Mouse (Mus musculus) gastrocnemius, postnatal 14 days (tissue): ENCODE results near the gene Slco2a1. TPM values are rescaled to one million over a fixed set of nuclear protein-coding genes. Genes with fewer than 3 reads are reported as not detected.
A peak's percentile ranks its signal among the peaks of the same experiment; 100 is the strongest.

Experiments
- DNase-seq: peaks from one replicate; pipeline ENCODE4 v3.0.0; 2021; ENCODE audit warnings: mixed read lengths
- intact Hi-C: fragments of 180-260 bp; cut with DNase I; formaldehyde crosslinking; loops from one replicate; pipeline ENCODE4 v1.15.1; 2025; ENCODE audit warnings: low total_unique reads
- total RNA-seq, 2 experiments: library from RNA; stranded (reverse); gene quantifications; 2 replicates each; pipeline ENCODE4 v1.2.3; 2021

Slco2a1 gene
- total RNA-seq, 2 experiments from 2014 or later = 0.62 to 0.78 TPM

GRCm38 (mm10) chr9:103030041-103030440 is 41.5 kb downstream of the Slco2a1 start:
- intact Hi-C loops = no loop called here

GRCm38 (mm10) chr9:103031211-103031610 is 42.7 kb downstream of the Slco2a1 start:
- intact Hi-C loops = no loop called here
- no peak for DNase-seq

More at GRCm38 (mm10) chr9:103030041-103030440, 41.5 kb downstream of the Slco2a1 start:
- DNase-seq = no peak

GRCm38 (mm10) chr9:103032193-103032592 is 43.7 kb downstream of the Slco2a1 start:
- peak; percentile 25 for DNase-seq
- intact Hi-C loops = no loop called here

DNA sequence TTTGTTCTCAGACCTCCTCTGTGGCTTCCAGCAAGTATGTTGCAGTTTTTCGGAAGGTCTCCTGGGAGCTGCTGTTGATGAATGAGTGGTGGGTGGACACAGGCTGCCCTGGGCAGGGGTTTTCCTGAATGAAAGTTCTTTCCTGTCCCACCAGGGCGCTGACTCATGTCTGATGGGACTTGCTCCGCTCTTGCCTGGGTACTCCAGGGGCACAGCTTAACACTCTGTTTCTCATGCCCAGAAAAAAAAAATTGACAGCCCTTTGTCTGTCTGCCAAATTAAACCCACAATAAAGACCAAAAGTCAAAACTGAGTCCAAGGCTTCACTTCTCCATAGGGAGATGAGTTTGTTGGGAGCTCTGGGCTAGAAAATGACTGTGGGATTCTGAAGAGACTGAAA is 44.9 kb downstream of the Slco2a1 start:
- DNase-seq = no peak
- intact Hi-C loops = no loop called here

DNA sequence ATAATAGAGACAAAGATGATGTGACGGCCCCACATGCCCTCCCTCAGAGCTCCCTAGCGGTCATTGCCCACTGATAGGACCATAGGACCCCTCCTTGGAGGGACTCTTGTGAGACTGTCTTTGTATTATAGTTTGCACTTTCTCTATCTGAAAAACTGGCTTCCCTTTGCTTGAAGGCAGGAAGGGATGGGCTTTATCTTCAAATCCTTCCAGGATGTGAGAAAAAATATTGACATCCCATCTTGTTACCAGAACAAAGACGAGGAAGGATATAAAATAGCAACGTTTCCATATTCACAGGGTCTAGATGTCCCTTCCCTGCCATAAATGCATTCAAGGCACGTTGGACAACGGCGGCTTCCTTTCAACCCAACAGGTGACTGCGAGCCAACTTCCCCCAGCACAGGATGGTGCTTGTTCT is 48.5 kb downstream of the Slco2a1 start:
- intact Hi-C loops = no loop called here
- no peak for DNase-seq

DNA sequence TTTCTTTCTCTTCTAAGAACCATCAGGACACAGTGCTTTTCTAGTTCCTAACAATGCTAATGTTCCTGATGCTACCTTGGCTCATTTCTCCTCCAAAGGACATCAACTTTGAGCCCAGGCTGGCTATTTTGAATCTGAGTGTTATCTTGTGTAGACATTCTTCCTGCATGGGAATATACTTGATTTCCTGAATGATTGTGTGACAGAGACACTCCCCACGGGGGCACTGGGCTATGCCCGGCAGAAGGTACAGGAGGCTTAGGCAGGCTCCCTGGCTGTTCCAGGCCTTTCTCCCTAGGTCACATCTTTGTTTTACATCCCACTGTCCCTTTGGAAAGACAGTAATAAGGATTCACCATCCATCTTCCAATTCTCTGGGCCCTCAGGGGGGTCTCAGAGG is 49.8 kb downstream of the Slco2a1 start:
- intact Hi-C loops = no loop called here
- DNase-seq = no peak

DNA sequence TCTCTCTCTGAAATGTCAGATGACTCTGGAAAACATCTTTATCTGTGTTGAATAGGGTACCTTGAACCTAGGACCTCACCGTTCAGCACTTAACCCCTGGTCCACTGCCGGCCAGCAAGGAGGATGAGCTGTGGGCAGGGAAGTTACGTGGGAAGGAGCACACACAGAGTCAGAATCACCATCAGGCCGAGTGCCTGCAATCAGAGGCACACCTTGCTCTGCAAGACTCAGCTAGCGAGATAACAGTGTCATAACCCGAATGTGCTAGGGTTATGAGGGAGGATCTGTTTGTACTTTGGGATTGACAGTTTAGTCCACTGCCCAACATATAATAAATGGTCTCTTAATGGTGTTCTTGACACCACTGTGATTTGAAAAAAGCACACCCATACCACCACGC is 50.2 kb downstream of the Slco2a1 start:
- intact Hi-C loops = no loop called here
- DNase-seq = no peak

DNA sequence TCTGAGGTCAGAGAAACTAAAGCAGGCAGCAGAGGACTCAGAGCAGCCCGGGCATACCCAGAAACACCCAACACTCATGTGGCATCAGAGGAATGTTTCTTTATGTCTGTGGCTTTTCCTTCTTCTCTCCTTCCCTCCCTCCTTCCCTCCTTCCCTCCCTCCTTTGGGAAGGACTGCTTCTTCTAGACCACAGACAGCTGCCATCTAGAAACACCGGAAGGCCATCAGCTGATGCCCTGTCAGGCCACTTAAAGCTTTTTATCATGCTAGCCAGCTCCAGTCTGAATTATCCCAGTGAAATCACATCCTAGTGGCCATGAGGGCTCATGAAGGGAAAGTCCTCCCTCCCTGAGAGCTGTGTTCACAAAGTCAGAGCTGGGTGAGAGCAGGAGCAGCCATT is 52.1 kb downstream of the Slco2a1 start:
- intact Hi-C loops = no loop called here

DNA sequence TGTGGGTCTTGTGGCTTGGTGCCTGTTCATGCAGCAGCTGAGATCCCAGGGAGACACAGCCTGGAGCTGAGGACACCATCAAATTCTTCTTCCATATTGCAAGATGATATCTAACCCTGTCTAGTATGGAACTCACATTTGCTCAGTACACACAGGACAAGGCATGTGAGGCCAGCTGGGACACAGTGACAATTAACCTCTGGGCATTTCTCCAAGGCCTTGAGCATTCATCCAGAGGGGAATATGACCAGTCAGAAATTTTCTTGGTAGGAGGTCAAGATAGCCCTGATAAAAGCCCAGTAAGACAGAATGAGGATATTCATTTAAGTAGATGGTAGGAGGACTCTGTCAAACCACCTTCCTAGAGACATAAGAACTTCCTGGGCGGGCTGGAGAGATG is 56.9 kb downstream of the Slco2a1 start:
- intact Hi-C loops = no loop called here
- DNase-seq = no peak

More for the DNA sequence above, 52.1 kb downstream of the Slco2a1 start:
- no peak for DNase-seq

GRCm38 (mm10) chr9:103049049-103049511 is 60.6 kb downstream of the Slco2a1 start:
- no peak for DNase-seq

GRCm38 (mm10) chr9:103053829-103054228 is 65.3 kb downstream of the Slco2a1 start:
- intact Hi-C loops = no loop called here
- no peak for DNase-seq

More at GRCm38 (mm10) chr9:103049049-103049511, 60.6 kb downstream of the Slco2a1 start:
- intact Hi-C loops = no loop called here

DNA sequence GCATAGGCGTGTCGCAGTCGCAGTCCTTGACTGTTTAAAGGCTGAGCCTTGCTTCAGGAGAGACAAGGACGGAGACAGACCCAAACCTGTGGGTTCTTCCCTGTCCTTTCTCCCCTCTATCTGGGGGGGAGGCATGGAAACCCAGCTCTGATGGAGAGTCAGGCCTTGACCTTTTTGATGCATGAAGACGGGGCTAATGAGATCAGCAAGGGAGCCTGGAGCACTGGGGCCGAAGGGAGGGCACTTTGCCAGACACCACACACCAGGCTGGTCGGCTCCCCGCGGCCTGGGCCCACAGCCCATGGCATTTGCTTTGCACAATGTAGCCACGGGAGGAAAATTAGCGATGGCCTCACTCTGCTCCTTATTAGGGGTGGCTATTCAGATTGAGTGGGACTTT is 66.5 kb downstream of the Slco2a1 start:
- DNase-seq = no peak
- intact Hi-C loops = no loop called here

DNA sequence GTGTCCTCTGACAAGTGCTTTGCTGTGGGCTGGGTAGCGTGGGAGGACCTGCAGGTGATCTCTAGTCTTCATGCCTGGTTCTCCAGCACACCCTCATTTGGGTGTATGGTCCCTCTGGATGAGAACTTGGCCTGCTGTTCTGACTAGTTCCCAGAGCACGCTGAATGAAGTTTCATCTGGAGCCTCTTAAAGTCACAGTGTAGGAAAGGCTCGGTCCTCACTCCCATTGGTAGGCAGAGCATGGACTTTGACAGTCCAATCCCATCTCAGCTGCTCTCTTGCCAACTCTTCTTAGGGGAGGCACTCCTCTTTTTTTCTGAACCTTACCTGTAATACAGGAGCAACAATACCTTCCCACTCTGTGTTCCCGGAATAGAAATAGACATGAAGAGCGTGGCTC is 67.7 kb downstream of the Slco2a1 start:
- intact Hi-C loops = no loop called here
- DNase-seq = no peak

GRCm38 (mm10) chr9:103060551-103060950 is 72.0 kb downstream of the Slco2a1 start:
- intact Hi-C loops = no loop called here
- no peak for DNase-seq

- intact Hi-C loops = no loop called here
- no peak for DNase-seq
Measured at GRCm38 (mm10) chr9:103061471-103062053, 73.0 kb downstream of the Slco2a1 start.

GRCm38 (mm10) chr9:103063591-103063990 is 75.1 kb downstream of the Slco2a1 start:
- DNase-seq = no peak
- intact Hi-C loops = no loop called here

- intact Hi-C loops = no loop called here
- no peak for DNase-seq
Measured at GRCm38 (mm10) chr9:103066845-103067244, 78.3 kb downstream of the Slco2a1 start.

- intact Hi-C loops = no loop called here
- DNase-seq = no peak
Measured at GRCm38 (mm10) chr9:103067651-103068050, 79.1 kb downstream of the Slco2a1 start.

DNA sequence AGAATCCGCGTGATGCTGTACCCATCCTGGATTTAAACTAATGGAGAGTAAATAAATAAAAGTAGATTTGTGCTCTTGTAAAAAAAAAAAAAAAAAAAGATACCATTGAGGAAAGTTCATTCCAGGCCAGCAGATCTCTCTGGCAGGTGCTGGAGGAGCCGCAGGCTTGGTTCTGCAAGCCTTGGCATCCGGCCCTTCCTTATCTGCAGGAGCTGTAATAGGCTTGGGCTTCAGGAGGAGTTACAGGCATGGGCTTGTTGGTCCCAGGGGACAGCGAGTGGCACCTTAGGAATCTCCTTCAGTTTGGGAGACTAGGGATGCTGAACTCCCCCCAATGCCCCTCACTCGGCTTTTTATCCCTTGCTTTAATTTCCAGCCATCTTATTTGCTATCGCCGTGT is 80.3 kb downstream of the Slco2a1 start:
- intact Hi-C loops = no loop called here
- no peak for DNase-seq

GRCm38 (mm10) chr9:103071541-103072203 is 83.2 kb downstream of the Slco2a1 start:
- intact Hi-C loops = no loop called here

GRCm38 (mm10) chr9:103072204-103072599 is 83.7 kb downstream of the Slco2a1 start:
- DNase-seq = no peak
- intact Hi-C loops = no loop called here

More at GRCm38 (mm10) chr9:103071541-103072203, 83.2 kb downstream of the Slco2a1 start:
- no peak for DNase-seq
